Mouse (Mus musculus): ENCODE results near the gene Hoxb7. TPM values are rescaled to one million over a fixed set of nuclear protein-coding genes. Genes with fewer than 3 reads are reported as not detected.

Hoxb7 gene
- polyA plus RNA-seq (2012; rRNA removed): 0.02 and 0.06 TPM in 2 replicates
- 0.10 and 0.19 TPM in 2 replicates for polyA plus RNA-seq (2014; fragmentation: Nextera tagmentation; extraction: Ambion mirVana)

DNA sequence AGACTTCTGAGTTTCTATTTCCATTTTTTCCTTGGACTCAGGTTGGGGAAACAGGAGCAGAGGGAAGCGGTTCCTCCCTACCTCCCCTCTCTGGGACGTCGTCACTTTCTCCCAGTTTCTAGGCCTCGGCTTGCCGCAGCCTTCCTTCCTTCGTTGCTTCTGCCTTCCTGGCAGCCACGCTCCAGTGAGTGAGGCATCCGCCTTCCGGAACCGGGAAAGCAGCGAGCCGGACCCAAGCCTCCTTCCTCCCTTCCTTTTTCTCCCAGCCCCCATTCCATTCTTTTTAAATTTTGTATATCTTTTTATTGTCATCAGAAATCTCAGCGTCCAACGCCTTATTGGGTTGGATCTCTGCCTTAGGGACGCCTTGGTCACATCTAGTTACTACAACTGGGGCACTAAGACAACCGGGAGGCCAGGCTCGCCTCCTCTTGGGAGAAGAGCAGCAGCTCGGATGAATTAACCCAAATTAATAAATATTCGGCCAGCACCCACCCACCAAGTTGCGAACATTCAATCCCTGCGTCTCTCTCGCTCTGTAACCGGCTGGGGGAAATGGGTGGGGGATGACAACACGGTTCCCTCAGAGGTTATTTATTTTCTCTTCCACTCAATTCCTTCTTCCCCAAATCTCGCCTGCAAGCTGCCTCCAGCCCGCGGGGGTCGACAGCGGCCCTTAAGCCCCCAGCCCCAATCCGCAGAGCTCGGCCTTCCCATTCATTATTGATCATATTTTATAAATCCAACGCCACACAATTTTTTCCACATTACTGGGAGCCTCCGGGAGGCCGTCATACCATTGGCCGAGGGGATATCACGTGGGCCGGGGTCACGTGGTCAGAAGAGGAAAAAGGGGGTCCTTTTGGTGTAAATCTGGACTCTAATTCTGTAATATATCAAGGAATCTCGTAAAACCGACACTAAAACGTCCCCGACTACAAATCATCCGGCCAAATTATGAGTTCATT lies at the start of gene Hoxb7:
Gene Hoxb7, plus strand, starts transcription at position 853 of the 968 bp plus-strand sequence.
- ATAC-seq (ENCODE audit: insufficient read depth): no peak
- H3K4me3 ChIP-seq (ENCODE audit: insufficient read depth in 1 of 2, low read depth in 2 of 2, low read length in 2 of 2): peak within 1 kb of the TSS in 1 of 2 experiments; percentile 25; a peak in 2 of 4 replicates
- TF ChIP-seq EP300 (IDR thresholded peaks at IDR 0.05; ENCODE audit: low read depth) (no peak), CTCF (IDR thresholded peaks at IDR 0.05; ENCODE audit: low read depth) (no peak)
- DNase-seq (ENCODE audit: low read depth in 3 of 3, low spot score in 3 of 3): no peak
- WGBS (ENCODE audit: insufficient replicate concordance): under 1% methylated on average over 43 of the region's 43 CpGs
- no peaks in the 10 kb centered on the region for H3K4me1 ChIP-seq (replicated peaks; ENCODE audit: control insufficient read depth in 2 of 2, insufficient read depth in 2 of 2, low read length in 1 of 2)
- H3K36me3 ChIP-seq (replicated peaks; ENCODE audit: control insufficient read depth, insufficient read depth, low read depth): no peaks in the 10 kb centered on the region
- H3K27me3 ChIP-seq (ENCODE audit: control insufficient read depth, insufficient read depth, low read length): peaks cover 99% of the 10 kb centered on the region
- H3K9me3 ChIP-seq (ENCODE audit: control insufficient read depth, low read length): no peaks in the 10 kb centered on the region
- H3K27ac ChIP-seq: no peak within 1 kb of the TSS
- H3K9ac ChIP-seq (replicated peaks): no peak within 1 kb of the TSS
- peak within 1 kb of the TSS; percentile 32; the same call in 1 of the 2 replicates for H3K4me2 ChIP-seq (ENCODE audit: low read depth)

DNA sequence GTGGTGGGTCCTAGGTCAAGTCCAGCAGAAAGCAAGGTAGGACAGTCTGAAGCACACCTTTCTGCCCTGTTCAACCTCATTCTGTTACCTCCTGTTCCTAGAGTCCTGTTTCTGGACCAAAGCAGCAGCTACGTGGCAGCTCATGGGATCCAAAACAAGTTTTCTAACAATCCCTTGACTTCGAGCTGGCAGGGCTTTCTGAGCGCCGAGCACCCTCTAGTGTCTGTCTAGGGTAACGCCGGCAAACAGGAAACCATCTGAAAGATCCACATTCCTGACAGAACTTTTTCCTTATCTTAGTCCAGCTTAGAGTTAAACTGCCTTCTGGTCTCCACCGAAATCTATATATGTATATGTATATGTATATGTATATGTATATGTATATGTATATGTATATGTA lies 46.2 kb upstream of the Hoxb7 start:
- Histone ChIP-seq H3K9me3 (ENCODE audit: control insufficient read depth, low read length) (no peaks in the 10 kb centered on the region), H3K27me3 (ENCODE audit: control insufficient read depth, insufficient read depth, low read length) (no peaks in the 10 kb centered on the region), H3K4me1 (replicated peaks; ENCODE audit: control insufficient read depth in 2 of 2, insufficient read depth in 2 of 2, low read length in 1 of 2) (no peaks in the 10 kb centered on the region), H3K4me2 (ENCODE audit: low read depth) (no peak overlapping the region), H3K27ac (no peak overlapping the region), H3K4me3 (ENCODE audit: insufficient read depth in 1 of 2, low read depth in 2 of 2, low read length in 2 of 2) (no peak overlapping the region), H3K9ac (replicated peaks) (no peak overlapping the region), H3K36me3 (replicated peaks; ENCODE audit: control insufficient read depth, insufficient read depth, low read depth) (no peaks in the 10 kb centered on the region)
- WGBS (ENCODE audit: insufficient replicate concordance): 2% methylated on average over 7 of the region's 7 CpGs
- TF ChIP-seq EP300 (IDR thresholded peaks at IDR 0.05; ENCODE audit: low read depth) (no peak), CTCF (IDR thresholded peaks at IDR 0.05; ENCODE audit: low read depth) (peak; percentile 68)
- DNase-seq (ENCODE audit: low read depth in 3 of 3, low spot score in 3 of 3): peak in 1 of 3 experiments; percentile 1
- ATAC-seq (ENCODE audit: insufficient read depth): no peak

DNA sequence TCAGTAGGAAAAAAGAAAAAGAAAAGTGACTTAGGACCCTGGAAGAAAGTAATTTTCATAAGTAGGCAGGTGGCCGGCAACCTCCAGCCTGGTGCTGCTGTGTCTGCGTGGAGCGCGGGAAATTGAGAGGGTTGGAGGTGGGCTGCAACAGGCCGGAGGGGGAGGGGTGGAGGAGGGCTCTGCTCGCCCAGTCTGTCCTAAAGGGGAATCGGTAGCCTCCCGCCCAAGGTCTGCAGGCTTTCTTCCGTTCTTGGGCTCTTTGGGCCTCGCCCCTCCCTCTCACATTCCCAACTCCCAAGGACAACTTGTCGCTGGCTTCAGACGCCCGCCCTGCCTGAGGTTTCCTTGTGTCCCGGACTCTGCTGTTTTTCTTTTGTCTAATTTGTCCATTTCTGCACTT lies 35.5 kb upstream of the Hoxb7 start:
- H3K27ac ChIP-seq: no peak overlapping the region
- no peak for DNase-seq (ENCODE audit: low read depth in 3 of 3, low spot score in 3 of 3)
- no peaks in the 10 kb centered on the region for H3K4me1 ChIP-seq (replicated peaks; ENCODE audit: control insufficient read depth in 2 of 2, insufficient read depth in 2 of 2, low read length in 1 of 2)
- TF ChIP-seq EP300 (IDR thresholded peaks at IDR 0.05; ENCODE audit: low read depth) (no peak), CTCF (IDR thresholded peaks at IDR 0.05; ENCODE audit: low read depth) (no peak)
- H3K27me3 ChIP-seq (ENCODE audit: control insufficient read depth, insufficient read depth, low read length): peaks cover 65% of the 10 kb centered on the region
- H3K36me3 ChIP-seq (replicated peaks; ENCODE audit: control insufficient read depth, insufficient read depth, low read depth): no peaks in the 10 kb centered on the region
- WGBS (ENCODE audit: insufficient replicate concordance): 2% methylated on average over 12 of the region's 14 CpGs
- no peak for ATAC-seq (ENCODE audit: insufficient read depth)
- no peak overlapping the region for H3K4me2 ChIP-seq (ENCODE audit: low read depth)
- H3K9ac ChIP-seq (replicated peaks): no peak overlapping the region
- no peak overlapping the region for H3K4me3 ChIP-seq (ENCODE audit: insufficient read depth in 1 of 2, low read depth in 2 of 2, low read length in 2 of 2)
- H3K9me3 ChIP-seq (ENCODE audit: control insufficient read depth, low read length): no peaks in the 10 kb centered on the region

DNA sequence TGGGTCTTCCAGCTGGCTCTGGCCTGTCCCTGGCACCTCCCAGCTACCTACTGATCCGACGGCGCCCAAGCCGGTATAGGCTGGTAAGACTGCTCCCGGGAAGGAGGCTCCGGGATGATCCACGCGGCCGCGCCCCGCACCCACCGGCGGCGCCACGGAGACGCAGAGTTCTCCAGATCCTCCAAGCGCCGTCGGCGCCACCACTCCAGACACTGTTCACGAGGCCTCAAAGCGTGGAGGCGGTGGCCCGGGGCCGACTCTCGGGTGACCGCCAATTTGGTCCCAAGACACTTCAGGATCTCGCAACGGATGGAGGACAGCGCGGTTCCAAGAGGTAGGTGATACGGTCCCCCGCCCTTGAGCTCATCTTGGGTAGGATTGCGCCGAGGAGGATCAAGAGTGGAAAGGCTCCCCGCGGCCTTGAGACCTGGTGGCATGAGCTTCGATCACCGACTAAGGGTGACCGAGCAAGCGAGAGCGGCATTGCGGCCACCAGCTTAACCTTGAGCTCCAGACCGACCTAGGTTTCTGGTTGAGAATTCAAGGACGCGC lies 34.9 kb upstream of the Hoxb7 start:
- ATAC-seq (ENCODE audit: insufficient read depth) (no peak), DNase-seq (ENCODE audit: low read depth in 3 of 3, low spot score in 3 of 3) (no peak)
- H3K27me3 ChIP-seq (ENCODE audit: control insufficient read depth, insufficient read depth, low read length): peaks cover 71% of the 10 kb centered on the region
- no peaks in the 10 kb centered on the region for H3K36me3 ChIP-seq (replicated peaks; ENCODE audit: control insufficient read depth, insufficient read depth, low read depth)
- H3K4me3 ChIP-seq (ENCODE audit: insufficient read depth in 1 of 2, low read depth in 2 of 2, low read length in 2 of 2): no peak overlapping the region
- no peaks in the 10 kb centered on the region for H3K4me1 ChIP-seq (replicated peaks; ENCODE audit: control insufficient read depth in 2 of 2, insufficient read depth in 2 of 2, low read length in 1 of 2)
- no peaks in the 10 kb centered on the region for H3K9me3 ChIP-seq (ENCODE audit: control insufficient read depth, low read length)
- WGBS (ENCODE audit: insufficient replicate concordance): 2% methylated on average over 46 of the region's 46 CpGs
- no peak overlapping the region for H3K4me2 ChIP-seq (ENCODE audit: low read depth)
- no peak overlapping the region for H3K9ac ChIP-seq (replicated peaks)
- no peak for TF ChIP-seq CTCF (IDR thresholded peaks at IDR 0.05; ENCODE audit: low read depth)
- no peak for TF ChIP-seq EP300 (IDR thresholded peaks at IDR 0.05; ENCODE audit: low read depth)
- no peak overlapping the region for H3K27ac ChIP-seq

DNA sequence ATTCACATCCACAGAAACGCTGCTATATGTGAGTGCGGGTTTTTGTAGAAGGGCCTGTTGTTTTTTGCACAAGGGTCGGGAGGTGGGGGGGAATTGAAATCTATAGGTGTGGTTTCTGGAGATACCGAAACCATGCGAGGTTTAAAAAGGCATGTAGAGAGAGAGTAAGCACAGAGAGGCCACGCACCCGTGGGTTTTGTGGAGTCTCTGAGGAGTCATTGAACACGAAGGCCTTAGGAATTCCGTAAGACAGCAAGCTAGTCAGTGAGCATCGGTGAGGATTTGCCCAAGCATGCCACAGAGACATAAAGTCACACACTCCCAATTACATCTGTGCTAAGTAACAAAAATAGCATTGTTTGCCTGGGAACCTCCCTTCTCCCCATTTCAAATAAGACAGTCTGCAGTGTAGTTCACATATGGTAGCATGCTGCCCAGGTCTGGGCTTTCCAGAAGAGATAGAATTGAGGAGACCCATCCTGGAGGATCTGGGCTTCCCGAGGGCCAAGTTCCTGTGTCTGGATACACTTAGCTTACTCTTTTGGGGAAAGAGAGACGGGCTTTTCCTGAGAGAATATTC lies 33.8 kb upstream of the Hoxb7 start:
- no peak for ATAC-seq (ENCODE audit: insufficient read depth)
- no peaks in the 10 kb centered on the region for H3K4me1 ChIP-seq (replicated peaks; ENCODE audit: control insufficient read depth in 2 of 2, insufficient read depth in 2 of 2, low read length in 1 of 2)

More for the DNA sequence above, 33.8 kb upstream of the Hoxb7 start:
- Histone ChIP-seq H3K9ac (replicated peaks) (no peak overlapping the region), H3K27me3 (ENCODE audit: control insufficient read depth, insufficient read depth, low read length) (peaks cover 79% of the 10 kb centered on the region), H3K4me2 (ENCODE audit: low read depth) (no peak overlapping the region), H3K9me3 (ENCODE audit: control insufficient read depth, low read length) (no peaks in the 10 kb centered on the region), H3K4me3 (ENCODE audit: insufficient read depth in 1 of 2, low read depth in 2 of 2, low read length in 2 of 2) (no peak overlapping the region), H3K27ac (no peak overlapping the region), H3K36me3 (replicated peaks; ENCODE audit: control insufficient read depth, insufficient read depth, low read depth) (no peaks in the 10 kb centered on the region)
- DNase-seq (ENCODE audit: low read depth in 3 of 3, low spot score in 3 of 3): no peak
- WGBS (ENCODE audit: insufficient replicate concordance): 7% methylated on average over 12 of the region's 12 CpGs
- TF ChIP-seq EP300 (IDR thresholded peaks at IDR 0.05; ENCODE audit: low read depth): no peak
- TF ChIP-seq CTCF (IDR thresholded peaks at IDR 0.05; ENCODE audit: low read depth): no peak

Measured in liver, embryonic 14.5 days (tissue).